Mouse (Mus musculus): ENCODE results near the gene Tm6sf2. TPM values are rescaled to one million over a fixed set of nuclear protein-coding genes. Genes with fewer than 3 reads are reported as not detected.
A peak's percentile ranks its signal among the peaks of the same experiment; 100 is the strongest.

Tm6sf2 gene
- 0.96 and 1.4 TPM in 2 replicates for polyA plus RNA-seq (2015; fragmentation: Nextera tagmentation; extraction: Ambion mirVana)

DNA sequence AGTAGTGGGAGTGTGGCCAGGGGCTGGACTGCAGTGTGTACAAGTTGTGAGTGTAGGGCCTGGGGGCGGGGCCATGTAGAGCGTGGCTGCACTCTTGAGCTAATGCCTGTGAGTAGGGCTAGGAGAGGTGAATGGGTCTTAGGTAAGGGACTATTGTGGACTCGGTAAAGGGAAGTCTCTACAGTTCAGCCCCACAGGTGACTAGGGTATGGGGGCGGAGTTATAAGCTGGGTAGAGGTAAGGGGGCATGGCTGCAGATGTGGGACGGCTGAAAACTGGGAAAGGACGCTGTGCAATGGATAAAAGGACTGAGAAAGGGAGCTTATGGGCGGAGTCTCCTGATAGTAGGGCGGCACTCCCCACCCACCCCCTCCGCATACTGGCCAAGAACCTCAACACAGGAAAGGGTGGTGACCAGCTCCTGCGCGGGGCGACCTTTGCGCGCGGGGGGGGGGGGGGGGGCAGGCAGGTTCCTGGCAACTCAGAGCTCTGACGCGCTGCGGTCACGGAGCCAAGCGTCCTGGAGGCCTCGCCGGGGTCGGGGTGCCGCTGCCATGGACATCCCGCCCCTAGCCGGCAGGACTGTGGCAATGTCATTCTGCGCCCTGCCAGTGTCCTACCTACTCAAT is at the start of gene Tm6sf2:
Gene Tm6sf2 (plus strand): TSS at position 484 of the 629 bp plus-strand sequence.
- 7% methylated on average over 24 of the region's 27 CpGs for WGBS
- Histone ChIP-seq H3K27ac (ENCODE audit: low read length) (peak within 1 kb of the TSS; percentile 19; the same call in 1 of the 2 replicates), H3K4me1 (ENCODE audit: control insufficient read depth, insufficient read depth, low read length) (peaks cover 12% of the 10 kb centered on the region), H3K4me2 (ENCODE audit: low read depth, low read length) (peak within 1 kb of the TSS; percentile 79), H3K36me3 (ENCODE audit: control insufficient read depth, insufficient read depth) (peaks cover 21% of the 10 kb centered on the region), H3K9me3 (replicated peaks; ENCODE audit: control insufficient read depth, low read length) (no peaks in the 10 kb centered on the region), H3K27me3 (ENCODE audit: control insufficient read depth, insufficient read depth, low read length) (no peaks in the 10 kb centered on the region), H3K9ac (ENCODE audit: low read length) (peak within 1 kb of the TSS; percentile 62), H3K4me3 (ENCODE audit: low read length) (peak within 1 kb of the TSS; percentile 43)
- ATAC-seq (replicated peaks; ENCODE audit: extremely low read depth, insufficient read depth, low FRiP score): peak; percentile 81

GRCm38 (mm10) chr8:70023596-70023995 is 49.1 kb upstream of the Tm6sf2 start:
- Histone ChIP-seq H3K4me3 (ENCODE audit: low read length) (no peak overlapping the region), H3K4me2 (ENCODE audit: low read depth, low read length) (no peak overlapping the region), H3K4me1 (ENCODE audit: control insufficient read depth, insufficient read depth, low read length) (no peaks in the 10 kb centered on the region), H3K27me3 (ENCODE audit: control insufficient read depth, insufficient read depth, low read length) (no peaks in the 10 kb centered on the region), H3K36me3 (ENCODE audit: control insufficient read depth, insufficient read depth) (peaks cover 91% of the 10 kb centered on the region), H3K9me3 (replicated peaks; ENCODE audit: control insufficient read depth, low read length) (no peaks in the 10 kb centered on the region), H3K9ac (ENCODE audit: low read length) (no peak overlapping the region), H3K27ac (ENCODE audit: low read length) (no peak overlapping the region)
- no peak for ATAC-seq (replicated peaks; ENCODE audit: extremely low read depth, insufficient read depth, low FRiP score)
- WGBS: 72% methylated on average over 8 of the region's 8 CpGs

DNA sequence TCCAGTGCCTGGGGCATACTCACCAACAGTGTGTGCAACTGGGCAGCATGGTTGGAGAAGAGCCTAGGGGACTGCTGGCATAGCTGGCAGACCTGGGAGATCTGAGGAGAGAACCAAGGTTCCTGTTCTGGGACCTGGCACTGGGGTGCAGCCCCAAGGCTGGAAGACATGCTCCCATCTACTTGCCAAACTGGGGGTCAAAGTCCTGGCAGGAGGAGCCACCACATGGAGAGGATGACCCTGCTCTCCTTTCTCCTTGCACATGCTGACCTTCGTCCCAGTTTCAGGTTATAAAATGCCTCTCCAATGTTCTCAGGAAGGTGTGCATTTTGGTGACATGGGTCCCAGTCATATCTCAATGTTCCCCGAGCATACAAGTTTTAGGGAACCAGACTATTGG is 46.6 kb upstream of the Tm6sf2 start:
- H3K4me1 ChIP-seq (ENCODE audit: control insufficient read depth, insufficient read depth, low read length): peaks cover 7% of the 10 kb centered on the region
- WGBS: 82% methylated on average over 2 of the region's 2 CpGs
- peaks cover 84% of the 10 kb centered on the region for H3K36me3 ChIP-seq (ENCODE audit: control insufficient read depth, insufficient read depth)
- ATAC-seq (replicated peaks; ENCODE audit: extremely low read depth, insufficient read depth, low FRiP score): no peak
- no peaks in the 10 kb centered on the region for H3K9me3 ChIP-seq (replicated peaks; ENCODE audit: control insufficient read depth, low read length)
- no peak overlapping the region for H3K27ac ChIP-seq (ENCODE audit: low read length)
- no peak overlapping the region for H3K4me2 ChIP-seq (ENCODE audit: low read depth, low read length)
- no peaks in the 10 kb centered on the region for H3K27me3 ChIP-seq (ENCODE audit: control insufficient read depth, insufficient read depth, low read length)
- no peak overlapping the region for H3K4me3 ChIP-seq (ENCODE audit: low read length)
- H3K9ac ChIP-seq (ENCODE audit: low read length): no peak overlapping the region

GRCm38 (mm10) chr8:70030255-70030654 is 42.5 kb upstream of the Tm6sf2 start:
- Histone ChIP-seq H3K9ac (ENCODE audit: low read length) (no peak overlapping the region), H3K27me3 (ENCODE audit: control insufficient read depth, insufficient read depth, low read length) (no peaks in the 10 kb centered on the region), H3K4me1 (ENCODE audit: control insufficient read depth, insufficient read depth, low read length) (peaks cover 7% of the 10 kb centered on the region), H3K4me3 (ENCODE audit: low read length) (no peak overlapping the region), H3K36me3 (ENCODE audit: control insufficient read depth, insufficient read depth) (peaks cover 49% of the 10 kb centered on the region), H3K4me2 (ENCODE audit: low read depth, low read length) (no peak overlapping the region), H3K9me3 (replicated peaks; ENCODE audit: control insufficient read depth, low read length) (no peaks in the 10 kb centered on the region), H3K27ac (ENCODE audit: low read length) (peak overlapping the region; percentile 6; the same call in 1 of the 2 replicates)
- no peak for ATAC-seq (replicated peaks; ENCODE audit: extremely low read depth, insufficient read depth, low FRiP score)
- WGBS: 45% methylated on average over 1 of the region's 1 CpGs

DNA sequence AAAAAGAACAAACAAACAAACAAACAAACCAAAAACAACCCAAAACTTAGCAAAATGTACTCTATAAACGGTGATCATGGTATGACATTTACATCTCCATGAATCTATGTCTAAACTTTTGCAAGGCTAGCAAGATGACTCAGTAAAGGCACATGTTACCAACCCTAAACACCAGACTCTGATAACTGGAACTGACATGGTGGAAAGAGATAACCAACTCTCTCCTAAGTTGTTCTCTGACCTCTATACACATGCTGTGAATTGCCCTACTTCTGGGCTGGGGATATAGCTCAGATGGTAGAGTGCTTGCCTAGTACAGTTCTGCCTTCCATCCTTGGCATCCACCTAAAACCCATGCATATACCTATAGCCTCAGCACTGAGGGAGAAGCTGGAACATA is 34.7 kb upstream of the Tm6sf2 start:
- Histone ChIP-seq H3K4me1 (ENCODE audit: control insufficient read depth, insufficient read depth, low read length) (peaks cover 12% of the 10 kb centered on the region), H3K9ac (ENCODE audit: low read length) (no peak overlapping the region), H3K27me3 (ENCODE audit: control insufficient read depth, insufficient read depth, low read length) (no peaks in the 10 kb centered on the region), H3K9me3 (replicated peaks; ENCODE audit: control insufficient read depth, low read length) (no peaks in the 10 kb centered on the region), H3K4me2 (ENCODE audit: low read depth, low read length) (no peak overlapping the region), H3K4me3 (ENCODE audit: low read length) (no peak overlapping the region), H3K27ac (ENCODE audit: low read length) (no peak overlapping the region), H3K36me3 (ENCODE audit: control insufficient read depth, insufficient read depth) (no peaks in the 10 kb centered on the region; the same call in 1 of the 2 replicates)
- no peak for ATAC-seq (replicated peaks; ENCODE audit: extremely low read depth, insufficient read depth, low FRiP score)
- 92% methylated on average over 1 of the region's 1 CpGs for WGBS

- Histone ChIP-seq H3K27ac (ENCODE audit: low read length) (peak overlapping the region; percentile 86), H3K27me3 (ENCODE audit: control insufficient read depth, insufficient read depth, low read length) (no peaks in the 10 kb centered on the region), H3K9ac (ENCODE audit: low read length) (peak overlapping the region; percentile 100), H3K36me3 (ENCODE audit: control insufficient read depth, insufficient read depth) (no peaks in the 10 kb centered on the region), H3K4me1 (ENCODE audit: control insufficient read depth, insufficient read depth, low read length) (peaks cover 20% of the 10 kb centered on the region), H3K4me3 (ENCODE audit: low read length) (peak overlapping the region; percentile 100), H3K9me3 (replicated peaks; ENCODE audit: control insufficient read depth, low read length) (no peaks in the 10 kb centered on the region), H3K4me2 (ENCODE audit: low read depth, low read length) (peak overlapping the region; percentile 98)
- under 1% methylated on average over 47 of the region's 47 CpGs for WGBS
- peak; percentile 15; the same call in 1 of the 2 replicates for ATAC-seq (replicated peaks; ENCODE audit: extremely low read depth, insufficient read depth, low FRiP score)
These were observed 30.7 kb upstream of the Tm6sf2 start for GRCm38 (mm10) chr8:70041885-70042546.

GRCm38 (mm10) chr8:70042583-70043455 is 29.9 kb upstream of the Tm6sf2 start, which contains the start of the genes Mau2 and Sugp1:
Gene Mau2 (minus strand): TSS chr8:70042734.
Gene Sugp1 (plus strand): TSS chr8:70042813.
- Histone ChIP-seq H3K27me3 (ENCODE audit: control insufficient read depth, insufficient read depth, low read length) (no peaks in the 10 kb centered on the region), H3K9me3 (replicated peaks; ENCODE audit: control insufficient read depth, low read length) (no peaks in the 10 kb centered on the region), H3K4me2 (ENCODE audit: low read depth, low read length) (peak within 1 kb of the TSS; percentile 99), H3K36me3 (ENCODE audit: control insufficient read depth, insufficient read depth) (no peaks in the 10 kb centered on the region), H3K9ac (ENCODE audit: low read length) (peak within 1 kb of the TSS; percentile 100), H3K4me3 (ENCODE audit: low read length) (peak within 1 kb of the TSS; percentile 100), H3K27ac (ENCODE audit: low read length) (peak within 1 kb of the TSS; percentile 86), H3K4me1 (ENCODE audit: control insufficient read depth, insufficient read depth, low read length) (peaks cover 20% of the 10 kb centered on the region)
- peak; percentile 96 for ATAC-seq (replicated peaks; ENCODE audit: extremely low read depth, insufficient read depth, low FRiP score)
- under 1% methylated on average over 65 of the region's 65 CpGs for WGBS

GRCm38 (mm10) chr8:70043996-70044395 is 28.7 kb upstream of the Tm6sf2 start:
- ATAC-seq (replicated peaks; ENCODE audit: extremely low read depth, insufficient read depth, low FRiP score): no peak
- no peaks in the 10 kb centered on the region for H3K9me3 ChIP-seq (replicated peaks; ENCODE audit: control insufficient read depth, low read length)
- 85% methylated on average over 5 of the region's 5 CpGs for WGBS
- no peak overlapping the region for H3K27ac ChIP-seq (ENCODE audit: low read length)
- H3K4me3 ChIP-seq (ENCODE audit: low read length): no peak overlapping the region
- H3K4me1 ChIP-seq (ENCODE audit: control insufficient read depth, insufficient read depth, low read length): peaks cover 20% of the 10 kb centered on the region
- no peak overlapping the region for H3K4me2 ChIP-seq (ENCODE audit: low read depth, low read length)
- no peaks in the 10 kb centered on the region for H3K27me3 ChIP-seq (ENCODE audit: control insufficient read depth, insufficient read depth, low read length)
- no peak overlapping the region for H3K9ac ChIP-seq (ENCODE audit: low read length)
- H3K36me3 ChIP-seq (ENCODE audit: control insufficient read depth, insufficient read depth): peaks cover 4% of the 10 kb centered on the region; the same call in 1 of the 2 replicates
